ENCODE assay signal across 14 mouse cellular contexts in the genomic region with DNA sequence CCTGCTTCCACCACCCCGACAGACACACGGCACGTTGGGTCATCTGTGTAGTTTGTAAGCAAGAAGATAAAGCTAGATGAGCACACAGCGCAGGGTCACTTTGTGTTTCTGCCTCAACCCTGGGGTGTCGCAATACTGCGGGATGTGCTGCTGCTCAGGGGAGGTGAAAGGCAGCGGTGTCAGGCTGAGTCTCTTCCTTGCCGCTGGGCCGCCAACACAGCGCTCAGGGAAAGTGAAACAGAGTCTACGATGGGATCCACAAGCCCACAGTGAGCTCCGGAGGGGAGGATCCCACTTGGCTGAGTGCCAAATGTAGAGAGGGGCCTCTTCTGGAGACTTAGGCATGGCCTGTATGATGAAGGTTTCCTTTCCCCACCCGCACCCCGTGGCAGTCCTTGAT. TPM values are rescaled to one million over a fixed set of nuclear protein-coding genes. Genes with fewer than 3 reads are reported as not detected.
DNase-seq lines count a peak whose midpoint lies in the region; ATAC-seq and TF ChIP-seq lines count a peak whose summit lies in the region.
"Had no signal": no experiment of that assay in that cellular context is flagged by ENCODE, and none has a peak within 500 bp of the region (broad histone marks: within the 10 kb centered on the region; RNA-seq: fewer than 3 reads in every experiment).

No protein-coding gene starts in this region.

- DNase-seq in cerebellum, adult 11 months = peak; percentile 21
- DNase-seq in liver = peak; percentile 55
- DNase-seq in liver, embryonic 13.5 days = no peak
- DNase-seq in thymus, postnatal 0 days (ENCODE audit: low spot score) = no peak
- no peak for DNase-seq in midbrain, embryonic 11.5 days (ENCODE audit: low spot score, missing footprints)
- DNase-seq: adrenal gland, adult 2 months; cerebellum, adult 8-10 months; right cerebral cortex, postnatal 14 days had no signal

- ATAC-seq in cerebellum, adult (ENCODE audit: insufficient number of reproducible peaks, low FRiP score, low TSS enrichment) = no peak
- ATAC-seq in liver, embryonic 12.5 days = no peak
- no peak for ATAC-seq in liver, embryonic 13.5 days (ENCODE audit: low read depth)
- ATAC-seq in midbrain, embryonic 11.5 days (ENCODE audit: low FRiP score) = no peak
- ATAC-seq: inflammation-experienced regulatory T-cells, adult 6 months had no signal

- peaks cover 12% of the 10 kb centered on the region for H3K79me2 ChIP-seq in C2C12 (ENCODE audit: control insufficient read depth, insufficient read depth)

- H3ac ChIP-seq in C2C12 (ENCODE audit: control insufficient read depth, insufficient read length, low read depth) = no peak overlapping the region

- H3K4me1 ChIP-seq in liver, embryonic 12.5 days = peaks cover 26% of the 10 kb centered on the region
- peaks cover 31% of the 10 kb centered on the region for H3K4me1 ChIP-seq in liver, embryonic 13.5 days (replicated peaks)
- peaks cover 8% of the 10 kb centered on the region for H3K4me1 ChIP-seq in midbrain, embryonic 11.5 days (ENCODE audit: control insufficient read depth, insufficient read depth, low read length)

- no peak overlapping the region for H3K4me2 ChIP-seq in liver, embryonic 12.5 days
- H3K4me2 ChIP-seq in liver, embryonic 13.5 days = no peak overlapping the region
- H3K4me2 ChIP-seq in midbrain, embryonic 11.5 days = no peak overlapping the region
- H3K4me2 ChIP-seq: neural tube, embryonic 12.5 days had no signal

- no peak for TF ChIP-seq CTCF in C2C12 (IDR thresholded peaks at IDR 0.05; ENCODE audit: control insufficient read depth, insufficient read depth, insufficient read length)

- H3K36me3 ChIP-seq in liver, embryonic 12.5 days = peaks cover 75% of the 10 kb centered on the region
- H3K36me3 ChIP-seq in C2C12 (ENCODE audit: control insufficient read depth, insufficient read depth) = peaks cover 31% of the 10 kb centered on the region
- H3K36me3 ChIP-seq in liver, embryonic 13.5 days = peaks cover 68% of the 10 kb centered on the region
- peaks cover 12% of the 10 kb centered on the region for H3K36me3 ChIP-seq in midbrain, embryonic 11.5 days (ENCODE audit: control insufficient read depth, insufficient read depth, low read length)

- peaks cover 11% of the 10 kb centered on the region for H3K79me3 ChIP-seq in C2C12 (ENCODE audit: low read depth)

- H3K27me3 ChIP-seq in liver, embryonic 12.5 days (replicated peaks) = 0 out of 2 replicates have a peak, but pooled peaks cover 1% of the 10 kb centered on the region
- H3K27me3 ChIP-seq in C2C12 (ENCODE audit: control insufficient read depth, insufficient read depth, insufficient read length) = no peaks in the 10 kb centered on the region
- H3K27me3 ChIP-seq in liver, embryonic 13.5 days = no peaks in the 10 kb centered on the region
- H3K27me3 ChIP-seq in midbrain, embryonic 11.5 days (ENCODE audit: control insufficient read depth, insufficient read depth, low read length) = no peaks in the 10 kb centered on the region
- H3K27me3 ChIP-seq: neural tube, embryonic 12.5 days had no signal

- H3K4me3 ChIP-seq in liver, embryonic 12.5 days = no peak overlapping the region
- H3K4me3 ChIP-seq in C2C12 (ENCODE audit: insufficient read depth, poor library complexity, severe bottlenecking) = no peak overlapping the region
- H3K4me3 ChIP-seq in liver, embryonic 13.5 days (replicated peaks) = no peak overlapping the region
- no peak overlapping the region for H3K4me3 ChIP-seq in midbrain, embryonic 11.5 days (ENCODE audit: low read depth, low read length)
- H3K4me3 ChIP-seq: neural tube, embryonic 12.5 days had no signal

- no peaks in the 10 kb centered on the region for H3K9me3 ChIP-seq in liver, embryonic 12.5 days (replicated peaks)
- no peaks in the 10 kb centered on the region for H3K9me3 ChIP-seq in liver, embryonic 13.5 days (replicated peaks)
- H3K9me3 ChIP-seq in midbrain, embryonic 11.5 days (ENCODE audit: control insufficient read depth, low read length) = no peaks in the 10 kb centered on the region
- H3K9me3 ChIP-seq: G1E; neural tube, embryonic 12.5 days had no signal

- WGBS in liver, embryonic 12.5 days (ENCODE audit: insufficient replicate concordance) = 74% methylated on average over 14 of the region's 14 CpGs
- WGBS in liver, embryonic 13.5 days (ENCODE audit: insufficient replicate concordance) = 69% methylated on average over 14 of the region's 14 CpGs
- 92% methylated on average over 14 of the region's 14 CpGs for WGBS in midbrain, embryonic 11.5 days

- H3K9ac ChIP-seq in liver, embryonic 12.5 days = no peak overlapping the region
- no peak overlapping the region for H3K9ac ChIP-seq in liver, embryonic 13.5 days
- no peak overlapping the region for H3K9ac ChIP-seq in midbrain, embryonic 11.5 days (ENCODE audit: low read length)
- H3K9ac ChIP-seq: neural tube, embryonic 12.5 days had no signal

- H3K27ac ChIP-seq in liver, embryonic 12.5 days = no peak overlapping the region; the same call in 1 of the 2 replicates
- 0 out of 2 replicates have a peak overlapping the region, but pooled peaks have one; percentile 13 for H3K27ac ChIP-seq in liver, embryonic 13.5 days
- H3K27ac ChIP-seq in midbrain, embryonic 11.5 days (ENCODE audit: low read depth, low read length) = no peak overlapping the region
- H3K27ac ChIP-seq: neural tube, embryonic 12.5 days had no signal

TF ChIP-seq in C2C12, 6 proteins besides CTCF, POLR2A, EP300 and RAD21:
- TF ChIP-seq MAX (IDR thresholded peaks at IDR 0.05) (no peak), FOSL1 (IDR thresholded peaks at IDR 0.05; ENCODE audit: insufficient read depth, low read length, poor library complexity, severe bottlenecking) (no peak), CEBPB (IDR thresholded peaks at IDR 0.05; ENCODE audit: low read depth) (peak; percentile 19), USF1 (IDR thresholded peaks at IDR 0.05; ENCODE audit: low read depth) (no peak)

RNA-seq across cellular contexts. Expression of a gene that starts 4.3 kb away (rescaled TPM):
- polyA plus RNA-seq in liver, embryonic 12.5 days (2016; fragmentation: Nextera tagmentation; extraction: Ambion mirVana) = 14.6 and 15.6 TPM in 2 replicates
- polyA plus RNA-seq in C2C12 (2012; fragmentation: generic; extraction: Trizol) = 15.1 TPM
- polyA plus RNA-seq in liver, embryonic 13.5 days (2015; fragmentation: Nextera tagmentation; extraction: Ambion mirVana) = 11.4 and 12.7 TPM in 2 replicates
- 32.0 and 32.1 TPM in 2 replicates for polyA plus RNA-seq in thymus, postnatal 0 days (2015; fragmentation: Nextera tagmentation; extraction: Ambion mirVana)
- 21.3 and 24.4 TPM in 2 replicates for polyA plus RNA-seq in midbrain, embryonic 11.5 days (2014; fragmentation: Nextera tagmentation; extraction: Ambion mirVana)

RNA-seq across cellular contexts. Expression of a gene that starts 7.1 kb away (rescaled TPM):
- 0.81 and 0.95 TPM in 2 replicates for polyA plus RNA-seq in liver, embryonic 12.5 days (2016; fragmentation: Nextera tagmentation; extraction: Ambion mirVana)
- not detected for polyA plus RNA-seq in C2C12 (2012; fragmentation: generic; extraction: Trizol)
- polyA plus RNA-seq in liver, embryonic 13.5 days (2015; fragmentation: Nextera tagmentation; extraction: Ambion mirVana) = 0.22 and 0.34 TPM in 2 replicates
- polyA plus RNA-seq in thymus, postnatal 0 days (2015; fragmentation: Nextera tagmentation; extraction: Ambion mirVana) = 0.80 and 1.6 TPM in 2 replicates
- polyA plus RNA-seq in midbrain, embryonic 11.5 days (2014; fragmentation: Nextera tagmentation; extraction: Ambion mirVana) = 81.9 and 89.1 TPM in 2 replicates

RNA-seq across cellular contexts. Expression of a gene that starts 10.7 kb away (rescaled TPM):
- polyA plus RNA-seq in liver, embryonic 12.5 days (2016; fragmentation: Nextera tagmentation; extraction: Ambion mirVana) = 4.5 and 5.4 TPM in 2 replicates
- not detected for polyA plus RNA-seq in C2C12 (2012; fragmentation: generic; extraction: Trizol)
- polyA plus RNA-seq in liver, embryonic 13.5 days (2015; fragmentation: Nextera tagmentation; extraction: Ambion mirVana) = 4.6 and 5.0 TPM in 2 replicates
- 5.2 and 6.1 TPM in 2 replicates for polyA plus RNA-seq in thymus, postnatal 0 days (2015; fragmentation: Nextera tagmentation; extraction: Ambion mirVana)
- polyA plus RNA-seq in midbrain, embryonic 11.5 days (2014; fragmentation: Nextera tagmentation; extraction: Ambion mirVana) = 2.1 and 2.7 TPM in 2 replicates

RNA-seq across cellular contexts. Expression of a gene that starts 13.9 kb away (rescaled TPM):
- polyA plus RNA-seq in liver, embryonic 12.5 days (2016; fragmentation: Nextera tagmentation; extraction: Ambion mirVana) = 1.8 and 2.5 TPM in 2 replicates
- 0.68 TPM for polyA plus RNA-seq in C2C12 (2012; fragmentation: generic; extraction: Trizol)
- 2.4 and 2.6 TPM in 2 replicates for polyA plus RNA-seq in liver, embryonic 13.5 days (2015; fragmentation: Nextera tagmentation; extraction: Ambion mirVana)
- 5.6 and 6.0 TPM in 2 replicates for polyA plus RNA-seq in thymus, postnatal 0 days (2015; fragmentation: Nextera tagmentation; extraction: Ambion mirVana)
- polyA plus RNA-seq in midbrain, embryonic 11.5 days (2014; fragmentation: Nextera tagmentation; extraction: Ambion mirVana) = 6.3 and 6.7 TPM in 2 replicates
- polyA plus RNA-seq: adrenal gland, adult 2 months had no signal

RNA-seq across cellular contexts. Expression of a gene that starts 23.1 kb away (rescaled TPM):
- 1.7 and 2.3 TPM in 2 replicates for polyA plus RNA-seq in liver, embryonic 12.5 days (2016; fragmentation: Nextera tagmentation; extraction: Ambion mirVana)
- 1.2 TPM for polyA plus RNA-seq in C2C12 (2012; fragmentation: generic; extraction: Trizol)
- 0.56 and 0.69 TPM in 2 replicates for polyA plus RNA-seq in liver, embryonic 13.5 days (2015; fragmentation: Nextera tagmentation; extraction: Ambion mirVana)
- polyA plus RNA-seq in thymus, postnatal 0 days (2015; fragmentation: Nextera tagmentation; extraction: Ambion mirVana) = 1.9 and 2.7 TPM in 2 replicates
- polyA plus RNA-seq in midbrain, embryonic 11.5 days (2014; fragmentation: Nextera tagmentation; extraction: Ambion mirVana) = 61.2 and 65.6 TPM in 2 replicates
- polyA plus RNA-seq: G1E had no signal

Comparison
In these comparisons a context has a peak if more than half of its experiments do, and no peak if none do; other contexts are left out.
1. DNase-seq: peak in cerebellum, adult 11 months (single experiment) and liver (single experiment); none in liver, embryonic 13.5 days (single experiment), thymus, postnatal 0 days (single experiment) and midbrain, embryonic 11.5 days (single experiment).
2. RNA of a gene that starts 7.1 kb away (polyA plus RNA-seq): 81.9 to 89.1 TPM in midbrain, embryonic 11.5 days; 0.80 to 1.6 TPM in thymus, postnatal 0 days, 0.81 to 0.95 TPM in liver, embryonic 12.5 days, 0.22 to 0.34 TPM in liver, embryonic 13.5 days and not detected in C2C12 (single experiment); every median in the first group is over 10 times any median in the second.